Comparison of ENCODE assay signal across 13 mouse cellular contexts in genomic region chr1:91248242-91248641, GRCm38 (mm10). TPM values are rescaled to one million over a fixed set of nuclear protein-coding genes. Genes with fewer than 3 reads are reported as not detected.
DNase-seq lines count a peak whose midpoint lies in the region; ATAC-seq lines count a peak whose summit lies in the region.
"Had no signal": no experiment of that assay in that cellular context is flagged by ENCODE, and none has a peak within 500 bp of the region (broad histone marks: within the 10 kb centered on the region; RNA-seq: fewer than 3 reads in every experiment).

No protein-coding gene starts in this region.

- H3K27ac ChIP-seq in midbrain, embryonic 10.5 days (replicated peaks) = no peak overlapping the region
- H3K27ac ChIP-seq: heart, embryonic 15.5 days; left cerebral cortex, adult 2 months had no signal

- peak; percentile 49 to 76 for DNase-seq in lung, adult 18-20 months
- DNase-seq in lung, postnatal 10 days = no peak
- peak; percentile 39 for DNase-seq in MEL-GATA-1-ER (ENCODE audit: extremely low read depth, low read depth)
- no peak for DNase-seq in midbrain, embryonic 10.5 days (ENCODE audit: low spot score)
- DNase-seq in kidney, postnatal 4 days = no peak
- DNase-seq: adrenal gland, postnatal 10 days; kidney, postnatal 10 days; right cerebral cortex, postnatal 4 days had no signal

- peak overlapping the region; percentile 100 for H3K4me3 ChIP-seq in erythroblast, embryonic 14.5 days (replicated peaks)
- H3K4me3 ChIP-seq in midbrain, embryonic 10.5 days = no peak overlapping the region
- H3K4me3 ChIP-seq: heart, embryonic 15.5 days; left cerebral cortex, adult 2 months had no signal

- WGBS in midbrain, embryonic 10.5 days = 94% methylated on average over 5 of the region's 5 CpGs

- H3K4me1 ChIP-seq in erythroblast, embryonic 14.5 days (ENCODE audit: control insufficient read depth) = peaks cover 59% of the 10 kb centered on the region
- H3K4me1 ChIP-seq in midbrain, embryonic 10.5 days = peaks cover 29% of the 10 kb centered on the region

- peak; percentile 42 for ATAC-seq in megakaryocyte-erythroid progenitor cell, adult 5-6 weeks (replicated peaks; ENCODE audit: low FRiP score, low TSS enrichment, poor library complexity, severe bottlenecking)
- ATAC-seq: hindbrain, embryonic 16.5 days had no signal

- H3K27me3 ChIP-seq in erythroblast, embryonic 14.5 days (ENCODE audit: control insufficient read depth) = no peaks in the 10 kb centered on the region
- no peaks in the 10 kb centered on the region for H3K27me3 ChIP-seq in midbrain, embryonic 10.5 days (ENCODE audit: low read depth, poor library complexity, severe bottlenecking)
- H3K27me3 ChIP-seq: heart, embryonic 15.5 days had no signal

- no peaks in the 10 kb centered on the region for H3K9me3 ChIP-seq in erythroblast, embryonic 14.5 days (ENCODE audit: control insufficient read depth, low read length)
- no peaks in the 10 kb centered on the region for H3K9me3 ChIP-seq in midbrain, embryonic 10.5 days (replicated peaks)
- H3K9me3 ChIP-seq: heart, embryonic 15.5 days had no signal

- H3K36me3 ChIP-seq in erythroblast, embryonic 14.5 days (ENCODE audit: control insufficient read depth) = peaks cover 9% of the 10 kb centered on the region
- no peaks in the 10 kb centered on the region for H3K36me3 ChIP-seq in midbrain, embryonic 10.5 days
- H3K36me3 ChIP-seq: heart, embryonic 15.5 days had no signal

RNA-seq across cellular contexts. Expression of gene Ube2f, which starts 1.9 kb away (rescaled TPM):
- 3.7 and 3.8 TPM in 2 replicates for polyA plus RNA-seq in erythroblast, embryonic 14.5 days (2012)
- 69.5 and 73.1 TPM in 2 replicates for total RNA-seq in megakaryocyte-erythroid progenitor cell, adult 5-6 weeks (2014; fragmentation: Nextera tagmentation)
- 44.1 and 62.4 TPM in 2 replicates for total RNA-seq in megakaryocyte-erythroid progenitor cell, adult 5-6 weeks (2017)
- polyA plus RNA-seq in midbrain, embryonic 10.5 days (2016; fragmentation: Nextera tagmentation; extraction: Ambion mirVana) = 87.8 and 92.1 TPM in 2 replicates

RNA-seq across cellular contexts. Expression of gene Scly, which starts 49.9 kb away (rescaled TPM):
- polyA plus RNA-seq in erythroblast, embryonic 14.5 days (2012) = 2.6 and 3.3 TPM in 2 replicates
- 64.1 and 65.3 TPM in 2 replicates for total RNA-seq in megakaryocyte-erythroid progenitor cell, adult 5-6 weeks (2014; fragmentation: Nextera tagmentation)
- total RNA-seq in megakaryocyte-erythroid progenitor cell, adult 5-6 weeks (2017) = 31.7 and 40.4 TPM in 2 replicates
- polyA plus RNA-seq in midbrain, embryonic 10.5 days (2016; fragmentation: Nextera tagmentation; extraction: Ambion mirVana) = 17.3 and 18.6 TPM in 2 replicates

Comparison
In these comparisons a context has a peak if more than half of its experiments do, and no peak if none do; other contexts are left out.
1. DNase-seq: peak in lung, adult 18-20 months (2 of 2) and MEL-GATA-1-ER (single experiment); none in lung, postnatal 10 days (single experiment), midbrain, embryonic 10.5 days (single experiment) and kidney, postnatal 4 days (0 of 2).
2. RNA of gene Ube2f, which starts 1.9 kb away (polyA plus RNA-seq): 87.8 to 92.1 TPM in midbrain, embryonic 10.5 days; 3.7 to 3.8 TPM in erythroblast, embryonic 14.5 days; every median in the first group is over 10 times any median in the second.